Mouse (Mus musculus): Measurements from ENCODE around the gene Bmper. TPM values are rescaled to one million over a fixed set of nuclear protein-coding genes. Genes with fewer than 3 reads are reported as not detected.

Gene Bmper
- total and polyA plus RNA-seq, 3 experiments, result 1.3 to 1.9 (median 1.4) TPM

DNA sequence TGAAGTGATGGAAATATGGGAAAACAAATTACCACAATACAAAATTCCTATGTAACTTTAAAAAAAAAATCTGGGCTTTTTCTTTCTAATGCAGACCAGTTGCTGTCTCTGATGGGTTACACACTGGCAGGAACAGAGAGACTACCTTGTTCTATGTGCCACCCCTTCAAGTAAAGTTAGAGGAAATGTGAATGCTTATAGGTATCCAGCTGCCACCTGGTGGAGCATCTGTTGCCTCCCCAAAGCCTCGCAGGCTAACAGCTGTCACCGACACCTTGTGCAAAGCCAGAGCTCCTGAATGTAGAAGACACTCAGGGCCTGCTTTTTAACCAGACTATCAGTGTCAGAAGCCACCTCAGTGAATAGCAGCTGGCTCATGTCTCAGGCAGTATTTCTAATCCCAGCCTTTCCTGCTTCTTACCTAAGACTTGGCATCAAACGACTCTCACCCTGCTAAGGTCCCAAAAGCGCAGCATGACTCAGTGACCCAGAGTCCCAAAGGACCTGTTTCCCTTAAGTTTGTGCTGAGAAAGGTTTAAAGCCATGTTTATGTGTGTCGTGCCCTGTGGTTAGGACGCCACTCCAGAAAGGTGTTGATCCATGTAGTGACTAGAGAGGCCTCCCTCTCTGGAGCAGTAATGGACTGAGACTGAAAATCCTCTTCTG is 171.9 kb downstream of the Bmper start:
- TF ChIP-seq SMC3 (IDR thresholded peaks at IDR 0.05; ENCODE audit: low read depth, low read length) (peak; percentile 89), CTCF (conservative IDR thresholded peaks at IDR 0.05 in 1 of 2, IDR thresholded peaks at IDR 0.05 in 1 of 2; ENCODE audit: low read depth in 2 of 2, low read length in 2 of 2) (peak; percentile 25 to 76; a peak in 3 of 4 replicates), MAX (IDR thresholded peaks at IDR 0.05; ENCODE audit: low read length) (no peak), ZC3H11A (IDR thresholded peaks at IDR 0.05; ENCODE audit: low read depth, low read length) (peak; percentile 52), CHD1 (IDR thresholded peaks at IDR 0.05; ENCODE audit: low read depth, low read length) (no peak), MYC (IDR thresholded peaks at IDR 0.05; ENCODE audit: low read depth, low read length) (no peak), POLR2A (IDR thresholded peaks at IDR 0.05; ENCODE audit: low read depth, low read length) (no peak), E2F4 (IDR thresholded peaks at IDR 0.05; ENCODE audit: insufficient replicate concordance, low read depth, low read length) (no peak), RAD21 (IDR thresholded peaks at IDR 0.05; ENCODE audit: low read depth, low read length) (peak; percentile 78), ZKSCAN1 (IDR thresholded peaks at IDR 0.05; ENCODE audit: borderline replicate concordance, low read depth, low read length) (no peak), RCOR1 (conservative IDR thresholded peaks at IDR 0.05; ENCODE audit: low read depth, low read length) (no peak), HCFC1 (IDR thresholded peaks at IDR 0.05; ENCODE audit: low read depth, low read length) (no peak), MAFK (IDR thresholded peaks at IDR 0.05; ENCODE audit: insufficient replicate concordance, low read length) (no peak), IRF4 (IDR thresholded peaks at IDR 0.05; ENCODE audit: low read depth, low read length) (no peak), USF1 (IDR thresholded peaks at IDR 0.05; ENCODE audit: low read depth, low read length) (no peak)
- Histone ChIP-seq H3K4me2 (ENCODE audit: insufficient read depth, low read depth, poor library complexity, severe bottlenecking) (no peak overlapping the region), H3K9ac (ENCODE audit: insufficient read depth, low read depth) (no peak overlapping the region), H3K27ac (ENCODE audit: insufficient read depth, low read depth) (no peak overlapping the region), H3K36me3 (replicated peaks in 1 of 2; ENCODE audit: control insufficient read depth in 1 of 2, insufficient read depth in 1 of 2, low read length in 1 of 2) (peaks cover 0 to 4% of the 10 kb centered on the region in 2 experiments), H3K27me3 (replicated peaks) (no peaks in the 10 kb centered on the region), H3K9me3 (replicated peaks; ENCODE audit: low read length) (no peaks in the 10 kb centered on the region), H3K79me2 (replicated peaks; ENCODE audit: control insufficient read depth, extremely low read depth, insufficient read depth, poor library complexity, severe bottlenecking) (no peaks in the 10 kb centered on the region), H3K4me3 (replicated peaks in 1 of 3; ENCODE audit: low read depth in 2 of 3, low read length in 2 of 3, poor library complexity in 1 of 3) (no peak overlapping the region), H3K4me1 (ENCODE audit: control insufficient read depth in 1 of 2, insufficient read depth in 2 of 2) (peaks cover 4 to 8% of the 10 kb centered on the region in 2 experiments)
- peak; percentile 35 for DNase-seq (ENCODE audit: extremely low read depth)
- in situ Hi-C loops (cut with MboI; ENCODE audit: low pct_ligation_motif_present, low pct_unique_long_range_greater_than_20kb, low sequenced_read_pairs), result loop anchor here (10.0 kb wide), 1 partner anchor 370 kb away; no protein-coding TSS in a partner anchor
- dilution Hi-C loops (cut with MboI; ENCODE audit: extremely low pct_ligation_motif_present, extremely low pct_unique_long_range_greater_than_20kb, low sequenced_read_pairs), result no loop called here

DNA sequence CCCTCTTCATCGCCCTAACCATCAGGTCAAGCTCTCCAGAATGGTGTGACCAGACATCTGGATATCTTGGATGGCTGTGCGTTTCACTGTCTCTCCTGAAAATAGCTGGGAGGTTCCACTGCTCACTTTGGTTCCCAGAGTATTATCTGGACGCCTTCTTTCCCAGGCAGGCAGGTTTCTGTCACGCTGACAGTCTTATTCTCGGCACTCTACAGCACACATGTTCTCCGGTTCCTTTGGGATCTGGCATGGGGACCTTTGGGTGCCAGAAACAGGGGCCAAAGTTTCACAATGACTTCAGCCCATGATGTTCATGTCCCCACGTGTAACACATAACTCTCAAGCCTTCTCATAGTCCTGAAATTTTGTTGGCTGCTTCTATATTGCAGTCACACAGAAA is 173.3 kb downstream of the Bmper start:
- peaks cover 4 to 15% of the 10 kb centered on the region in 2 experiments for H3K4me1 ChIP-seq (ENCODE audit: control insufficient read depth in 1 of 2, insufficient read depth in 2 of 2)
- DNase-seq (ENCODE audit: extremely low read depth), result no peak
- no peak overlapping the region for H3K4me3 ChIP-seq (replicated peaks in 1 of 3; ENCODE audit: low read depth in 2 of 3, low read length in 2 of 3, poor library complexity in 1 of 3)
- H3K27ac ChIP-seq (ENCODE audit: insufficient read depth, low read depth), result no peak overlapping the region
- H3K9ac ChIP-seq (ENCODE audit: insufficient read depth, low read depth), result no peak overlapping the region
- in situ Hi-C loops (cut with MboI; ENCODE audit: low pct_ligation_motif_present, low pct_unique_long_range_greater_than_20kb, low sequenced_read_pairs) (loop anchor here (10.0 kb wide), 1 partner anchor 371 kb away; no protein-coding TSS in a partner anchor), dilution Hi-C loops (cut with MboI; ENCODE audit: extremely low pct_ligation_motif_present, extremely low pct_unique_long_range_greater_than_20kb, low sequenced_read_pairs) (no loop called here)
- H3K27me3 ChIP-seq (replicated peaks), result no peaks in the 10 kb centered on the region
- H3K9me3 ChIP-seq (replicated peaks; ENCODE audit: low read length), result no peaks in the 10 kb centered on the region
- no peak for TF ChIP-seq USF1 (IDR thresholded peaks at IDR 0.05; ENCODE audit: low read depth, low read length)
- no peak for TF ChIP-seq MAFK (IDR thresholded peaks at IDR 0.05; ENCODE audit: insufficient replicate concordance, low read length)
- no peak for TF ChIP-seq EP300 (IDR thresholded peaks at IDR 0.05; ENCODE audit: low read length)
- no peak for TF ChIP-seq ZNF384 (IDR thresholded peaks at IDR 0.05; ENCODE audit: low read depth, low read length)
- TF ChIP-seq SMC3 (IDR thresholded peaks at IDR 0.05; ENCODE audit: low read depth, low read length), result no peak
- H3K4me2 ChIP-seq (ENCODE audit: insufficient read depth, low read depth, poor library complexity, severe bottlenecking), result no peak overlapping the region
- H3K79me2 ChIP-seq (replicated peaks; ENCODE audit: control insufficient read depth, extremely low read depth, insufficient read depth, poor library complexity, severe bottlenecking), result no peaks in the 10 kb centered on the region
- peaks cover 0 to 7% of the 10 kb centered on the region in 2 experiments for H3K36me3 ChIP-seq (replicated peaks in 1 of 2; ENCODE audit: control insufficient read depth in 1 of 2, insufficient read depth in 1 of 2, low read length in 1 of 2)
